Mouse (Mus musculus) lung, postnatal 0 days (tissue): Measurements from ENCODE around the gene Plpp3. TPM values are rescaled to one million over a fixed set of nuclear protein-coding genes. Genes with fewer than 3 reads are reported as not detected.

Experiments
- ATAC-seq: fragments of 200-750 bp; cut with Nextera tagmentation; 2 replicates; pipeline ENCODE4 v1.8.0; 2017; ENCODE audit warnings: moderate library complexity
- DNase-seq: peaks from one replicate; pipeline ENCODE4 v3.0.0-alpha.2; 2016; ENCODE audit warnings: low spot score
- H3K27ac ChIP-seq: fragments of 300-500 bp; sonication (generic); 2 replicates; pipeline ENCODE4 v1.5.1; 2014; ENCODE audit warnings: antibody characterized with exemption, mild to moderate bottlenecking, low read length, mixed read lengths
- H3K27me3 ChIP-seq: fragments of 300-500 bp; sonication (generic); replicated peaks from 2 replicates; pipeline ENCODE4 v1.6.1; 2014; ENCODE audit warnings: low read length, mixed read lengths; ENCODE audit not compliant: insufficient read depth
- H3K36me3 ChIP-seq: fragments of 300-500 bp; sonication (generic); 2 replicates; pipeline ENCODE4 v1.6.1; 2014; ENCODE audit warnings: low read length, mixed read lengths; ENCODE audit not compliant: insufficient read depth
- H3K4me1 ChIP-seq: fragments of 300-500 bp; sonication (generic); 2 replicates; pipeline ENCODE4 v1.6.1; 2014; ENCODE audit warnings: antibody characterized with exemption, low read depth, low read length, mixed read lengths; ENCODE audit not compliant: insufficient read depth
- H3K4me2 ChIP-seq: fragments of 300-500 bp; sonication (generic); replicated peaks from 2 replicates; pipeline ENCODE4 v1.6.1; 2014; ENCODE audit warnings: low read depth, mild to moderate bottlenecking, low read length, moderate library complexity, mixed read lengths
- H3K4me3 ChIP-seq: fragments of 300-500 bp; sonication (generic); 2 replicates; pipeline ENCODE4 v1.5.1; 2014; ENCODE audit warnings: low read depth, low read length
- H3K9ac ChIP-seq: fragments of 300-500 bp; sonication (generic); replicated peaks from 2 replicates; pipeline ENCODE4 v1.6.1; 2014; ENCODE audit warnings: low read depth, mild to moderate bottlenecking
- H3K9me3 ChIP-seq: fragments of 300-500 bp; sonication (generic); 2 replicates; pipeline ENCODE4 v1.6.1; 2016; ENCODE audit warnings: low read length, mixed read lengths
- CTCF ChIP-seq: IDR thresholded peaks from 2 replicates; pipeline ENCODE4 v1.5.1; 2016; ENCODE audit warnings: antibody characterized with exemption, mild to moderate bottlenecking
- EP300 ChIP-seq: IDR thresholded peaks from 2 replicates; pipeline ENCODE4 v1.6.1; 2016; ENCODE audit warnings: antibody characterized with exemption, mild to moderate bottlenecking, control low read depth
- WGBS: fragments of 180-500 bp; shearing (Covaris S2); extraction: QIAGEN DNeasy Blood & Tissue Kit; methylation state at CpG from one replicate; pipeline ENCODE4 v1.1.7; 2014; 5-methylcytosine and 5-hydroxymethylcytosine counted together
- polyA plus RNA-seq: library from polyadenylated mRNA; unstranded; fragments of >200 nt; fragmentation: Nextera tagmentation; extraction: Ambion mirVana; gene quantifications from 2 replicates; pipeline ENCODE4 v1.2.1, GENCODE M21; 2015

Gene Plpp3
- polyA plus RNA-seq, 1 experiment from 2014 or later: 134 TPM

DNA sequence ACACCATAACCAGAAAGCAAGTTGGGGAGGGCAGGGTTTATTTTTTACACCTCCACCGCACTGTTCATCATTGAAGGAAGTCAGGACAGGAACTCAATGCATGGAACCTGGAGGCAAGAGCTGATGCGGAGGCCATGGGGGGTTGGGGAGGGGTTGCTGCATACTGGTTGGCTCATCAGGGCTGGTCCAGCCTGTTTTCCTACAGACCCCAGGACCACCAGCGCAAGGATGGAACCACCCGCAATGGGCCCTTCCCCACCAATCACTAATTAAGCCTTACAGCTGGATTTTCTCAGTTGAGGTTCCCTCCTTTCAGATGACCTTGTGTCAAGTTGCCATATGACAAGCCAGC is 46.5 kb upstream of the Plpp3 start:
- 73% methylated on average over 4 of the region's 4 CpGs for WGBS
- no peak for ATAC-seq
- Histone ChIP-seq H3K9me3 (no peaks in the 10 kb centered on the region), H3K27me3 (no peaks in the 10 kb centered on the region), H3K4me1 (no peaks in the 10 kb centered on the region), H3K27ac (no peak overlapping the region), H3K9ac (no peak overlapping the region), H3K36me3 (no peaks in the 10 kb centered on the region), H3K4me3 (no peak overlapping the region), H3K4me2 (peak overlapping the region; percentile 97)
- no peak for DNase-seq
- TF ChIP-seq CTCF: no peak
- no peak for TF ChIP-seq EP300

- Histone ChIP-seq H3K36me3 (no peaks in the 10 kb centered on the region), H3K9me3 (no peaks in the 10 kb centered on the region), H3K27me3 (no peaks in the 10 kb centered on the region), H3K4me3 (no peak overlapping the region), H3K27ac (no peak overlapping the region), H3K4me2 (no peak overlapping the region), H3K9ac (no peak overlapping the region), H3K4me1 (no peaks in the 10 kb centered on the region)
- no peak for ATAC-seq
- 78% methylated on average over 11 of the region's 11 CpGs for WGBS
- TF ChIP-seq CTCF (no peak), EP300 (no peak)
- no peak for DNase-seq
These were observed 45.4 kb upstream of the Plpp3 start for GRCm38 (mm10) chr4:105111770-105112169.

GRCm38 (mm10) chr4:105113042-105113441 is 44.1 kb upstream of the Plpp3 start:
- Histone ChIP-seq H3K4me2 (no peak overlapping the region), H3K36me3 (no peaks in the 10 kb centered on the region), H3K27ac (no peak overlapping the region), H3K9ac (no peak overlapping the region), H3K4me1 (no peaks in the 10 kb centered on the region), H3K9me3 (no peaks in the 10 kb centered on the region), H3K27me3 (no peaks in the 10 kb centered on the region), H3K4me3 (no peak overlapping the region)
- DNase-seq (no peak), ATAC-seq (no peak)
- TF ChIP-seq CTCF (no peak), EP300 (no peak)
- 77% methylated on average over 5 of the region's 5 CpGs for WGBS

DNA sequence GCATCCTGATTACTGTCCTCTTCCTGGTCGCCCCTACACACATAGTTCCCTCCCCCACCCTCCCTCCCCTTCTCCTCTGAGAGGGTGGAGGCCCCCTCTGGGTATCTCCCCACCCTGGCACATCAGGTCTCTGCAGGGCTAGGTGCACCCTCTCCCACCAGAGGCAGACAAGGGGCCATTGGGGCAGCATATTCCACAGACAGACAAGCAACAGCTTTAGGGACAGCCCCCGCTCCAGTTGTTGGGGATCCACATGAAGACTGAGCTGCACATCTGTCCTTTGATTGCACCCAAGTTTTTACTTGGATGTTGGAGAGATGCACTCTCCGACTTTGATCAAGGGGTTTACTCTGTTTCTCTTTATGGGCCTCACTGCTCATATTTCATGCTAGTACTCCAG is 43.7 kb upstream of the Plpp3 start:
- Histone ChIP-seq H3K36me3 (no peaks in the 10 kb centered on the region), H3K4me2 (no peak overlapping the region), H3K4me3 (no peak overlapping the region), H3K27ac (no peak overlapping the region), H3K4me1 (no peaks in the 10 kb centered on the region), H3K9ac (no peak overlapping the region), H3K9me3 (no peaks in the 10 kb centered on the region), H3K27me3 (no peaks in the 10 kb centered on the region)
- ATAC-seq: no peak
- TF ChIP-seq CTCF (no peak), EP300 (no peak)
- DNase-seq: no peak
- 84% methylated on average over 3 of the region's 3 CpGs for WGBS

DNA sequence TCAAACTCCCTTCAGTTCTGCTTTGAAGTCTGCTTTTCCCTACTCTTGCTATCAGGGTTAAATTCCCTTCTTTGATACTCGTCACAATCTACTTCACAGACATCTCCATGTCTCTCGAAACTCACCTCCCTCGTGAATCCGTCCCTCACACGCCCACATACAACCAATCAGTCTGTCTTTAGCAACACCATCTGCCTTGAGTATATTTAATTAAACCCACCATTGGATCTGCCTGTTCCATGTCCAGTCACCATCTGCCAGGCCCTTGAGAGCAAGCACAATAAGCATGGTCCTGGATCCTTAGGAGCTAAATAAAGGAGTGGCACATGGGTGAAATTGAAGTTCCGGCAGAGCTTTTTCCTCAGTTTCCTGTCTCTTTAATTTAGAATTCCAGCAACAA is 36.1 kb upstream of the Plpp3 start:
- no peak overlapping the region for H3K27ac ChIP-seq
- WGBS: 77% methylated on average over 6 of the region's 6 CpGs
- no peak for ATAC-seq
- H3K4me2 ChIP-seq: no peak overlapping the region
- no peaks in the 10 kb centered on the region for H3K4me1 ChIP-seq
- no peak for DNase-seq
- H3K4me3 ChIP-seq: no peak overlapping the region
- no peak overlapping the region for H3K9ac ChIP-seq
- no peaks in the 10 kb centered on the region for H3K27me3 ChIP-seq
- no peaks in the 10 kb centered on the region for H3K36me3 ChIP-seq
- no peak for TF ChIP-seq EP300
- no peak for TF ChIP-seq CTCF
- H3K9me3 ChIP-seq: no peaks in the 10 kb centered on the region

GRCm38 (mm10) chr4:105122429-105122828 is 34.7 kb upstream of the Plpp3 start:
- 49% methylated on average over 8 of the region's 8 CpGs for WGBS
- Histone ChIP-seq H3K4me2 (no peak overlapping the region), H3K27me3 (no peaks in the 10 kb centered on the region), H3K4me1 (no peaks in the 10 kb centered on the region), H3K27ac (no peak overlapping the region), H3K9ac (no peak overlapping the region), H3K9me3 (no peaks in the 10 kb centered on the region), H3K36me3 (no peaks in the 10 kb centered on the region), H3K4me3 (no peak overlapping the region)
- peak; percentile 78 for TF ChIP-seq CTCF
- TF ChIP-seq EP300: no peak
- ATAC-seq: 0 out of 2 replicates have a peak, but pooled peaks have one; percentile 37
- peak; percentile 76 for DNase-seq

GRCm38 (mm10) chr4:105129212-105129611 is 27.9 kb upstream of the Plpp3 start:
- no peaks in the 10 kb centered on the region for H3K27me3 ChIP-seq
- peak; percentile 32 for DNase-seq
- H3K4me2 ChIP-seq: 0 out of 2 replicates have a peak overlapping the region, but pooled peaks have one; percentile 9
- H3K4me3 ChIP-seq: no peak overlapping the region
- no peaks in the 10 kb centered on the region for H3K36me3 ChIP-seq
- H3K27ac ChIP-seq: no peak overlapping the region
- WGBS: 19% methylated on average over 7 of the region's 7 CpGs
- ATAC-seq: peak; percentile 72
- no peaks in the 10 kb centered on the region for H3K9me3 ChIP-seq
- no peak overlapping the region for H3K9ac ChIP-seq
- TF ChIP-seq CTCF (no peak), EP300 (peak; percentile 72)
- H3K4me1 ChIP-seq: no peaks in the 10 kb centered on the region
